Comparison of ENCODE assay signal across 29 mouse cellular contexts in the genomic region with DNA sequence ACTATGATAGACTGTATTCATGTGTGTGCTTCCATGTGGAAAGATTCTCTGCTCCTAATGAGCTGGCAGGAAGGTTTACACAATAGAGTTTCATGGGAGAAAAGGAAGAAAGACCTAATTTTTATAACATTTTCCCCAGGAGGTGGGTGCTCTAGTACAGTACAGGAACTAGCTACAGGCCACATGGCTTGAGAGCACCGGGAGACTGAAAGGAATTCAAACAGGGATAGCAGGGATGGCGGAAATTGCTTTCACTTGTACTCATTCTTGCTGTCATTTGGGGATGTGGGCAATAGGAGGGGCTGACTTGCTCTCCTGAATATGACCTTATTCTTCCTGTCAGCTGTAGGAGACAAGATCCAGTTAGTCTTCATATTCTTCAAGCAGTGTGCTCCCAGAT. TPM values are rescaled to one million over a fixed set of nuclear protein-coding genes. Genes with fewer than 3 reads are reported as not detected.
"Had no signal": no experiment of that assay in that cellular context is flagged by ENCODE, and none has a peak within 500 bp of the region (broad histone marks: within the 10 kb centered on the region; RNA-seq: fewer than 3 reads in every experiment).

No protein-coding gene starts in this region.

- DNase-seq: forebrain, postnatal 0 days; gastrocnemius, postnatal 14 days; gastrocnemius, postnatal 36 days; heart, adult 18-20 months; heart, postnatal 14 days; heart, postnatal 36 days; kidney, adult 11 months; kidney, postnatal 10 days; kidney, postnatal 25 days; layer of hippocampus, adult 9-11 months; layer of hippocampus, postnatal 36 days; left cerebral cortex, postnatal 4 days had no signal

- H3K36me3 ChIP-seq: heart, embryonic 13.5 days; heart, embryonic 15.5 days; hindbrain, embryonic 13.5 days; hindbrain, embryonic 15.5 days; limb, embryonic 13.5 days; limb, embryonic 15.5 days; liver, embryonic 12.5 days had no signal

- H3K27me3 ChIP-seq: heart, embryonic 13.5 days; heart, embryonic 15.5 days; hindbrain, embryonic 13.5 days; hindbrain, embryonic 15.5 days; limb, embryonic 13.5 days; limb, embryonic 15.5 days; liver, embryonic 12.5 days had no signal

- H3K4me3 ChIP-seq: heart, embryonic 13.5 days; heart, embryonic 15.5 days; hindbrain, embryonic 13.5 days; hindbrain, embryonic 15.5 days; limb, embryonic 13.5 days; limb, embryonic 15.5 days; liver, embryonic 12.5 days had no signal

- H3K9ac ChIP-seq: forebrain, postnatal 0 days; heart, embryonic 13.5 days; heart, embryonic 15.5 days; hindbrain, embryonic 13.5 days; hindbrain, embryonic 15.5 days; limb, embryonic 13.5 days; limb, embryonic 15.5 days; liver, embryonic 12.5 days; liver, embryonic 14.5 days had no signal

- H3K27ac ChIP-seq: heart, embryonic 13.5 days; heart, embryonic 15.5 days; hindbrain, embryonic 13.5 days; hindbrain, embryonic 15.5 days; hindbrain, postnatal 0 days; limb, embryonic 13.5 days; limb, embryonic 15.5 days; liver, embryonic 12.5 days; liver, embryonic 14.5 days had no signal

- H3K9me3 ChIP-seq: heart, embryonic 13.5 days; heart, embryonic 15.5 days; hindbrain, embryonic 13.5 days; hindbrain, embryonic 15.5 days; limb, embryonic 13.5 days; limb, embryonic 15.5 days; liver, embryonic 12.5 days had no signal

- ATAC-seq: forebrain, postnatal 0 days; hindbrain, postnatal 0 days; intestine, embryonic 16.5 days; liver, embryonic 12.5 days had no signal

- H3K4me2 ChIP-seq: heart, embryonic 11.5 days; heart, embryonic 13.5 days; heart, embryonic 15.5 days; hindbrain, embryonic 13.5 days; hindbrain, embryonic 15.5 days; limb, embryonic 13.5 days; limb, embryonic 15.5 days; liver, embryonic 12.5 days had no signal

- H3K4me1 ChIP-seq: hindbrain, embryonic 15.5 days; limb, embryonic 13.5 days; limb, embryonic 15.5 days had no signal

RNA-seq across cellular contexts. Expression of gene Slc22a8, which starts 27.0 kb away (rescaled TPM):
- polyA plus RNA-seq: large intestine, adult 2 months; limb, embryonic 11.5 days; limb, embryonic 13.5 days had no signal

RNA-seq across cellular contexts. Expression of gene Slc22a6, which starts 53.8 kb away (rescaled TPM):
- polyA plus RNA-seq: gonadal fat pad, adult 2 months; heart, embryonic 11.5 days; heart, embryonic 13.5 days; heart, embryonic 15.5 days; heart, postnatal 0 days; intestine, embryonic 14.5 days; intestine, embryonic 16.5 days; large intestine, adult 2 months; limb, embryonic 11.5 days; limb, embryonic 13.5 days; liver, adult 2 months; liver, embryonic 12.5 days had no signal
